11 mouse cellular contexts compared by ENCODE assay signal in the genomic region with DNA sequence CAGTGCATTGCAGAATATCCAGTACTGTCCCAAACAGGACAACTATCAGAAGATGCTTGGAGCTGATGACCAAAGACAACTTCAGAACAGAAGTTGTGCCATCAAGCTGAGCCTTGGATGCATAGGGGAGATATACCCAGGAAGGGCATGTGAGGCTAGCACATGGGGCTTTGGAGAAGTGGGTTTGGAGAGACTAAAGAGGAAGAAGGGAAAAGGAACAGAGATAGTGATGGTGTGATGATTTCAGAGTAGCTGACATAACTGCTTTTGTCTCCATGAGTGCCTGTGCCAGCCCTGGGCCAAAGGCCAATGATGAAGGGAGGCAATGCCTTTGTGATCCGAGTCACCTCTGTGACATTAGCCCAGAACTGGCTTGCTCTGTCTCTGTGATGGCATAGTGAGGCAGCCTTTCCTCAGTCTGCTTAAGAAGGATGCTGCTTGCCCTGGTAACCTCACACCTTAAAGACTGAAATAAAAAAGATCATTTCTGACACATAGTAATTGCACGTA.
"Had no signal": no experiment of that assay in that cellular context is flagged by ENCODE, and none has a peak within 500 bp of the region (broad histone marks: within the 10 kb centered on the region; RNA-seq: fewer than 3 reads in every experiment).

No protein-coding gene starts in this region.

- ATAC-seq: liver, embryonic 12.5 days; midbrain, embryonic 13.5 days had no signal

- H3K27ac ChIP-seq: kidney, postnatal 0 days; limb, embryonic 15.5 days; liver, embryonic 12.5 days; midbrain, embryonic 13.5 days; neural tube, embryonic 15.5 days; stomach, postnatal 0 days had no signal

- H3K4me3 ChIP-seq: limb, embryonic 15.5 days; liver, embryonic 12.5 days; midbrain, embryonic 13.5 days; myocyte; neural tube, embryonic 15.5 days had no signal

- DNase-seq: kidney, adult 9 months; lung, embryonic 14.5 days; lung, postnatal 10 days; lung, postnatal 4 days had no signal
